Comparison of ENCODE assay signal across 28 mouse cellular contexts in genomic region chr17:82378248-82378820, GRCm38 (mm10).
"Had no signal": no experiment of that assay in that cellular context is flagged by ENCODE, and none has a peak within 500 bp of the region (broad histone marks: within the 10 kb centered on the region; RNA-seq: fewer than 3 reads in every experiment).

No protein-coding gene starts in this region.

- H3K27ac ChIP-seq: heart, adult 2 months; heart, embryonic 13.5 days; heart, embryonic 15.5 days; hindbrain, embryonic 10.5 days; hindbrain, embryonic 12.5 days; hindbrain, embryonic 14.5 days; layer of hippocampus, adult 2 months; left cerebral cortex, adult 2 months; limb, embryonic 10.5 days; limb, embryonic 12.5 days; liver, embryonic 13.5 days; liver, embryonic 15.5 days had no signal

- H3K27me3 ChIP-seq: heart, embryonic 13.5 days; heart, embryonic 15.5 days; hindbrain, embryonic 12.5 days; limb, embryonic 12.5 days; liver, embryonic 13.5 days; liver, embryonic 15.5 days had no signal

- H3K9ac ChIP-seq: heart, embryonic 13.5 days; heart, embryonic 15.5 days; hindbrain, embryonic 12.5 days; hindbrain, embryonic 14.5 days; limb, embryonic 12.5 days; liver, embryonic 13.5 days; liver, embryonic 15.5 days; liver, postnatal 0 days had no signal

- H3K9me3 ChIP-seq: heart, embryonic 13.5 days; heart, embryonic 15.5 days; hindbrain, embryonic 10.5 days; hindbrain, embryonic 12.5 days; limb, embryonic 10.5 days; limb, embryonic 12.5 days; liver, embryonic 13.5 days; liver, embryonic 15.5 days had no signal

- H3K4me3 ChIP-seq: heart, adult 2 months; heart, embryonic 13.5 days; heart, embryonic 15.5 days; hindbrain, embryonic 10.5 days; hindbrain, embryonic 12.5 days; layer of hippocampus, adult 2 months; left cerebral cortex, adult 2 months; limb, embryonic 10.5 days; limb, embryonic 12.5 days; liver, embryonic 13.5 days; liver, embryonic 15.5 days had no signal

- ATAC-seq: hindbrain, embryonic 16.5 days; inflammation-experienced regulatory T-cells, adult 6 months; intestine, embryonic 16.5 days; liver, postnatal 0 days had no signal

- H3K4me2 ChIP-seq: heart, embryonic 11.5 days; heart, embryonic 13.5 days; heart, embryonic 15.5 days; hindbrain, embryonic 12.5 days; hindbrain, embryonic 14.5 days; limb, embryonic 12.5 days; liver, embryonic 11.5 days; liver, embryonic 13.5 days; liver, embryonic 15.5 days had no signal

- H3K36me3 ChIP-seq: heart, embryonic 13.5 days; heart, embryonic 15.5 days; hindbrain, embryonic 10.5 days; hindbrain, embryonic 12.5 days; limb, embryonic 10.5 days; limb, embryonic 12.5 days; liver, embryonic 13.5 days; liver, embryonic 15.5 days had no signal

- DNase-seq: gastrocnemius, postnatal 14 days; gastrocnemius, postnatal 36 days; heart, adult 11 months; heart, adult 2 months; heart, postnatal 14 days; kidney, adult 11 months; kidney, adult 2 months; kidney, postnatal 10 days; kidney, postnatal 25 days; kidney, postnatal 4 days; liver; liver, embryonic 13.5 days; liver, postnatal 0 days had no signal

- H3K4me1 ChIP-seq: heart, embryonic 13.5 days; heart, embryonic 15.5 days; hindbrain, embryonic 10.5 days; hindbrain, embryonic 12.5 days; limb, embryonic 10.5 days; limb, embryonic 12.5 days; liver, embryonic 13.5 days; liver, embryonic 15.5 days had no signal
